Mouse (Mus musculus) embryonic facial prominence, embryonic 10.5 days (tissue): ENCODE measurements around the gene Cfd. TPM values are rescaled to one million over a fixed set of nuclear protein-coding genes. Genes with fewer than 3 reads are reported as not detected.
"Not testable (repeated sequence)": the region's sequence is repeated elsewhere in the genome, so short reads cannot be mapped to it uniquely, and the experiment has no call there.

Source experiments
- DNase-seq: peaks from one replicate; pipeline ENCODE4 v3.0.0-alpha.2; 2017; ENCODE audit warnings: low spot score
- H3K27ac ChIP-seq: fragments of 300-500 bp; sonication (generic); replicated peaks from 2 replicates; pipeline ENCODE4 v1.5.1; 2016; ENCODE audit warnings: mild to moderate bottlenecking
- H3K27me3 ChIP-seq: fragments of 300-500 bp; sonication (generic); replicated peaks from 2 replicates; pipeline ENCODE4 v1.6.1; 2016; ENCODE audit warnings: low read depth, mild to moderate bottlenecking; ENCODE audit not compliant: poor library complexity, severe bottlenecking
- H3K36me3 ChIP-seq: fragments of 300-500 bp; sonication (generic); replicated peaks from 2 replicates; pipeline ENCODE4 v1.6.1; 2016; ENCODE audit warnings: mild to moderate bottlenecking, moderate library complexity
- H3K4me1 ChIP-seq: fragments of 300-500 bp; sonication (generic); 2 replicates; pipeline ENCODE4 v1.6.1; 2016
- H3K4me3 ChIP-seq: fragments of 300-500 bp; sonication (generic); 2 replicates; pipeline ENCODE4 v1.5.1; 2016; ENCODE audit warnings: mild to moderate bottlenecking, moderate library complexity
- H3K9me3 ChIP-seq: fragments of 300-500 bp; sonication (generic); 2 replicates; pipeline ENCODE4 v1.6.1; 2016; ENCODE audit warnings: mild to moderate bottlenecking
- WGBS: fragments of 180-500 bp; shearing (Covaris S2); methylation state at CpG from one replicate; pipeline ENCODE4 v1.1.7; 2016; 5-methylcytosine and 5-hydroxymethylcytosine counted together
- polyA plus RNA-seq: library from polyadenylated mRNA; unstranded; fragments of >200 nt; fragmentation: Nextera tagmentation; extraction: Ambion mirVana; gene quantifications from 2 replicates; pipeline ENCODE4 v1.2.1, GENCODE M21; 2016

Cfd gene
- polyA plus RNA-seq, 1 experiment from 2014 or later: not detected

DNA sequence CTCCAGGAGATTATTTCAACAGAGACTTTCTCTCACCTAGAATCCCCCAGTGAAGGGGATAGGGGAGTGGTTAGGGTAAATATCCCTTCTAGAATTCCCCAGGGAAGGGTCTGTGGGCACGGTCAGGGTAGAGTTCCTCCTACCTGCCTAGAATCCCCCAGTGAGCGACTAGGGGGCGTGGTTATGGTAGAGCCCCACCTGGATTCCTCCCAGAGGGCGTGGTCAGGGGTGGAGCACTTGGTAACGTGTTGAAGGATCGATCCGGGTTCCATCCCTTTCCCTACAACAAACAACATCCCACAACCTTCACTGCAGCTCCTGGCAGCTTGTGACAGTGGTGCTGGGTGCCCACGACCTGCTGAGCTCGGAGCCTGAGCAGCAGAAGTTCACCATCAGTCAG lies 9.9 kb upstream of the Cfd start:
- no peak overlapping the region for H3K27ac ChIP-seq
- H3K27me3 ChIP-seq: peaks cover 57% of the 10 kb centered on the region
- no peaks in the 10 kb centered on the region for H3K9me3 ChIP-seq
- 13% methylated on average over 9 of the region's 9 CpGs for WGBS
- no peak for DNase-seq
- H3K4me1 ChIP-seq: peaks cover 53% of the 10 kb centered on the region
- H3K36me3 ChIP-seq: no peaks in the 10 kb centered on the region
- 0 out of 2 replicates have a peak overlapping the region, but pooled peaks have one; percentile 5 for H3K4me3 ChIP-seq

DNA sequence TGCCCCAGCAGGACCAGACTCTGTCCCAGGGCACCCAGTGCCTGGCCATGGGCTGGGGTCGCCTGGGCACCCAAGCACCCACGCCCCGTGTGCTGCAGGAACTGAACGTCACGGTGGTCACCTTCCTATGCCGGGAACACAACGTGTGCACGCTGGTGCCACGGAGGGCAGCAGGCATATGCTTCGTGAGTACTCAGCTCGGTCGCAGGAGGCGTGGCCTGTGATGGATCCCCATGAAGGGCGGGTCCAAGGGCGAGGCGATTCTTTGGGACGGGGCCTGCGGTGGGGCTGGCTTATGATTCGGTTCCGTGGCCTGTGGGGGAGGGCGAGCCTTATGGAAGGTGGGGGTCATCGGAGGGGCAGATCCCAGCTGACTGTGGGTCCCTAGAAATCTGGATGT lies 8.7 kb upstream of the Cfd start:
- Histone ChIP-seq H3K9me3 (no peaks in the 10 kb centered on the region), H3K27ac (no peak overlapping the region), H3K4me1 (peaks cover 51% of the 10 kb centered on the region), H3K27me3 (peaks cover 57% of the 10 kb centered on the region), H3K4me3 (peak overlapping the region; percentile 47), H3K36me3 (no peaks in the 10 kb centered on the region)
- peak; percentile 39 for DNase-seq
- WGBS: 5% methylated on average over 22 of the region's 22 CpGs

- Histone ChIP-seq H3K36me3 (no peaks in the 10 kb centered on the region), H3K27me3 (peaks cover 63% of the 10 kb centered on the region), H3K4me3 (peak overlapping the region; percentile 16; the same call in 1 of the 2 replicates), H3K27ac (no peak overlapping the region), H3K9me3 (no peaks in the 10 kb centered on the region), H3K4me1 (peaks cover 40% of the 10 kb centered on the region)
- WGBS: 15% methylated on average over 22 of the region's 22 CpGs
- DNase-seq: peak; percentile 82
Measured at GRCm38 (mm10) chr10:79883297-79884084, 7.2 kb upstream of the Cfd start.

- Histone ChIP-seq H3K4me1 (peaks cover 37% of the 10 kb centered on the region), H3K27me3 (peaks cover 62% of the 10 kb centered on the region), H3K4me3 (no peak overlapping the region), H3K36me3 (no peaks in the 10 kb centered on the region), H3K27ac (no peak overlapping the region), H3K9me3 (no peaks in the 10 kb centered on the region)
- 78% methylated on average over 4 of the region's 4 CpGs for WGBS
- no peak for DNase-seq
Measured at GRCm38 (mm10) chr10:79884446-79884845, 6.2 kb upstream of the Cfd start.

- WGBS: 77% methylated on average over 3 of the region's 3 CpGs
- H3K4me1 ChIP-seq: peaks cover 32% of the 10 kb centered on the region
- DNase-seq, H3K4me3 ChIP-seq, H3K36me3 ChIP-seq, H3K9me3 ChIP-seq, H3K27ac ChIP-seq: not testable (repeated sequence)
- H3K27me3 ChIP-seq: peaks cover 58% of the 10 kb centered on the region
Measured at GRCm38 (mm10) chr10:79884938-79885337, 5.7 kb upstream of the Cfd start.

DNA sequence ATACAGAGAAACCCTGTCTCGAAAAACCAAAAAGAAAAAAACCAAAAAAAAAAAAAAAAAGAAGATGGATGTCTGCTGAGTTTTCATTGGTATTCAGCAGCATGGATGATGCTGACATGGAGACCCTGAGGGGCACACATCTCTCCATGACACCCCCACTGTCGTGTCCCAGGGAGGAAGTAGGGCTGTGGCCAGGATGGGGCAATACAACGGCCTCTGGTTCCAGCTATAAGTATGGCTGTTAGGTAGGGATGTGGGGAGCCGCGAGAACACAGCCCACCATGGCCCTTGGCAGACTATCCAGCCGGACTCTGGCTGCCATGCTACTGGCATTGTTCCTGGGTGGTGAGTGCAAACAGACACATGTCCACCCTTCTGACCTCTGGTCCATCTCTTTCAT lies 4.6 kb upstream of the Cfd start, which contains the start of gene Elane:
Gene Elane (plus strand): TSS at position 194 of the 400 bp plus-strand sequence.
- Histone ChIP-seq H3K4me1 (peaks cover 24% of the 10 kb centered on the region), H3K36me3 (no peaks in the 10 kb centered on the region), H3K27ac (no peak within 1 kb of the TSS), H3K4me3 (no peak within 1 kb of the TSS), H3K27me3 (peaks cover 52% of the 10 kb centered on the region), H3K9me3 (no peaks in the 10 kb centered on the region)
- DNase-seq: no peak
- 88% methylated on average over 6 of the region's 6 CpGs for WGBS

DNA sequence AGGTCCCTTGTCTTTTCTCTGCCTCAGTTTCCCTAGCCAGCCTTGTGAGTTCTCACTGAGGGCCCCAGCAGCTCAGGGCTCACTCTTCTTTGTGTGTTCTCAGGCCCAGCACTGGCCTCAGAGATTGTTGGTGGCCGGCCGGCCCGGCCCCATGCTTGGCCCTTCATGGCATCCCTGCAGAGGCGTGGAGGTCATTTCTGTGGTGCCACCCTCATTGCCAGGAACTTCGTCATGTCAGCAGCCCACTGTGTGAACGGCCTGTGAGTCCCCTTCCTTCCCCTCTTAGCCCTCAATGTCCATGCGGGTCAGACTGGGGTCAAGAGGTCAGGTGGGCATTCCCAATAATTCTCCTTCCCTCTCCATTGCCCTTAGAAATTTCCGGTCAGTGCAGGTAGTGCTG lies 4.0 kb upstream of the Cfd start:
- Histone ChIP-seq H3K27me3 (peaks cover 52% of the 10 kb centered on the region), H3K4me3 (no peak overlapping the region), H3K27ac (no peak overlapping the region), H3K4me1 (peaks cover 22% of the 10 kb centered on the region), H3K9me3 (no peaks in the 10 kb centered on the region), H3K36me3 (no peaks in the 10 kb centered on the region)
- no peak for DNase-seq
- 76% methylated on average over 8 of the region's 8 CpGs for WGBS

- Histone ChIP-seq H3K27ac (no peak overlapping the region), H3K4me1 (peaks cover 5% of the 10 kb centered on the region; the same call in 1 of the 2 replicates), H3K27me3 (peaks cover 30% of the 10 kb centered on the region), H3K9me3 (no peaks in the 10 kb centered on the region), H3K4me3 (no peak overlapping the region), H3K36me3 (peaks cover 4% of the 10 kb centered on the region)
- DNase-seq: no peak
- 84% methylated on average over 2 of the region's 2 CpGs for WGBS
Measured at GRCm38 (mm10) chr10:79889386-79889785, 1.3 kb upstream of the Cfd start.

- 44% methylated on average over 22 of the region's 22 CpGs for WGBS
Measured at GRCm38 (mm10) chr10:79892451-79893118, 1.9 kb downstream of the Cfd start.

GRCm38 (mm10) chr10:79896306-79896705 lies 5.7 kb downstream of the Cfd start:
- Histone ChIP-seq H3K27me3 (peaks cover 50% of the 10 kb centered on the region), H3K36me3 (peaks cover 73% of the 10 kb centered on the region), H3K4me3 (no peak overlapping the region), H3K9me3 (no peaks in the 10 kb centered on the region), H3K4me1 (peaks cover 31% of the 10 kb centered on the region), H3K27ac (no peak overlapping the region)
- 93% methylated on average over 16 of the region's 16 CpGs for WGBS
- DNase-seq: no peak

More at GRCm38 (mm10) chr10:79892451-79893118, 1.9 kb downstream of the Cfd start:
- not testable (repeated sequence) for H3K27ac ChIP-seq, H3K9me3 ChIP-seq, H3K4me3 ChIP-seq
- H3K36me3 ChIP-seq: peaks cover 36% of the 10 kb centered on the region
- H3K27me3 ChIP-seq: peaks cover 36% of the 10 kb centered on the region
- H3K4me1 ChIP-seq: peaks cover 14% of the 10 kb centered on the region
- peak; percentile 88 for DNase-seq

GRCm38 (mm10) chr10:79896814-79897213 lies 6.2 kb downstream of the Cfd start:
- no peak overlapping the region for H3K4me3 ChIP-seq
- peaks cover 46% of the 10 kb centered on the region for H3K27me3 ChIP-seq
- no peak overlapping the region for H3K27ac ChIP-seq
- 86% methylated on average over 13 of the region's 13 CpGs for WGBS
- DNase-seq: no peak
- no peaks in the 10 kb centered on the region for H3K9me3 ChIP-seq
- H3K36me3 ChIP-seq: peaks cover 78% of the 10 kb centered on the region
- H3K4me1 ChIP-seq: peaks cover 34% of the 10 kb centered on the region

DNA sequence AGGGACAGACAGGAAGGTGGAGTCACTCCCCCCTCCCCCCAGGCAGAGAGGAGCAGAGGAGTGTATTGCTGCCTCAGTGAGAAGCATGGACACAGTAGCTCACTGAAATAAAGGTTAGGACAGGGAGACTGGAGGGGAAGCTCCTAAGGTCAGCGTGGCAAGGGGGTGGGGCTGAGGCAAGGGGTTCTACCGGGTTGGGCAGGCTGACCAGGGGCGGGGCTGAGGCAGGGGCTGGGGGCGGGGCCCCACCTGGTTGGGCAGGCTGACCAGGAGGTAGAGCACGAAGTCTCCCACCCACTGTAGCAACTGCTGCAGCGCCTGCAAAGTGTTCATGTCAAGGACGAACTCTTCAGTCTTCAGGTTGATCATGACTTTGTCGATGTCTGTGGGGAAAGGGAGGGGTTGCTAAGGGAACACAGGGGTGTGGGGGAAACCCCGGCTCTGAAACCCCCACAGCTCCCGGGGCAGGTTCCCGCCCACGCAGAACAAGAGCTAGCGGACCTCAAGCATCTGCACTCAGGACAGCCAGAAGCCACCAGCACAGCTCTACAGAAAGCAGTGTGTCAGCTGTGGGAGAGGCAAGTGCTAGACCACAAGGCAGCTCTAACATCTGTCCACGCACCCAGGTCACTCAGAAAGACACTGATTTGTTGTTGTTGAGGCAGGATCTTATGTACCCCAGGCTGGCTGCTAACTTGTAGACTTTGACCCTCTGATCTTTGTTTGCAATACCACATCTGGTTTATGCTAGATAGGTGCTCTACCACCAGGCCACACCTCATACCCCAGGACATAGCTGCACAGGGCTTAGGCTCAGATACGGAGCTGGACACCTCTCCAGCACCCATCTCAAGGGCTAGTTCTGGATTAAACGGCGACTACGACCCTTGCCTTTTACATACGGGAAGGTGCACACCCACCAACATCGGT lies 6.9 kb downstream of the Cfd start:
- Histone ChIP-seq H3K36me3 (peaks cover 86% of the 10 kb centered on the region), H3K27ac (no peak overlapping the region)
- 51% methylated on average over 20 of the region's 20 CpGs for WGBS

More for the DNA sequence above, 6.9 kb downstream of the Cfd start:
- peaks cover 34% of the 10 kb centered on the region for H3K4me1 ChIP-seq
- H3K4me3 ChIP-seq: peak overlapping the region; percentile 32; the same call in 1 of the 2 replicates
- DNase-seq: peak; percentile 56
- H3K9me3 ChIP-seq: no peaks in the 10 kb centered on the region
- peaks cover 52% of the 10 kb centered on the region for H3K27me3 ChIP-seq
